In the genomic region with DNA sequence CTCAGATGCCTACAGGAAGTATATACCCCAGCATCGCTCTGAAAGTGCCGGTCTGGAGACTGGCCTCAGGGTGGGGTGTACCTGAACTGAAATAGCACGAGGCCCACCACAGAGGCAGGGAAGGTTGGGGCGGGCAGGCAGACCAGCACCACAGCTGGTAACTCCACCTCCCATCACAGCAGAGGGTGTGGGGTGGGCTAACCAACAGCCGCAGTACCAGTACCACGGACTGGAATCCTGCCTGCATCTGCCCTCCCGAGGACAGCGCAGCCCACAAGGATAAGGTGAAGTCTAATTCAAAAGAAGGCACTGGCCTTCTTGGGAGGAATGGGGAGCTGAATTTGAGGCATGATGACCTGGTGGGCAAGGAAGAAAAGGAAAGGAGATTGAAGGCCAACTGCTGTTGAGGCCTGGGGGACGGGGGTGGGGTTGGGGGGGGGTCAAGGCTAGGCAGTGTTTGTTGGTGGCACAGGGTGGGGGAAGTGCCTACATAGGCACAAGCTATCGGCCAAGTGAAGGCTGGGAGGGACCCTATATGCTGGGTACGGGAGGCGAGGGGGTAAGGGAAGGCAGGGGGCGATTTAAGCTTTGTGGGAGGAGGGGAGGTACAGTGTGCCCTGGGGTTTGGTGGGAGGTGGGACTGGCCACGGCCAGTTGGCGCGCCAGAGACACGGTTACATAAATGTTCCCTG, we compare ENCODE assay signal across 8 mouse cellular contexts. TPM values are rescaled to one million over a fixed set of nuclear protein-coding genes. Genes with fewer than 3 reads are reported as not detected.
DNase-seq lines count a peak whose midpoint lies in the region; ATAC-seq lines count a peak whose summit lies in the region.

No protein-coding gene starts in this region.

- H3K4me1 ChIP-seq in kidney, embryonic 15.5 days: peaks cover 23% of the 10 kb centered on the region
- peaks cover 33% of the 10 kb centered on the region for H3K4me1 ChIP-seq in heart, embryonic 13.5 days
- H3K4me1 ChIP-seq in liver, embryonic 16.5 days (ENCODE audit: control insufficient read depth, low read depth, low read length): peaks cover 39% of the 10 kb centered on the region

- H3K9me3 ChIP-seq in kidney, embryonic 15.5 days (replicated peaks): no peaks in the 10 kb centered on the region
- no peaks in the 10 kb centered on the region for H3K9me3 ChIP-seq in heart, embryonic 13.5 days
- no peaks in the 10 kb centered on the region for H3K9me3 ChIP-seq in liver, embryonic 16.5 days (replicated peaks; ENCODE audit: control insufficient read depth, low read length)

- H3K4me2 ChIP-seq in kidney, embryonic 15.5 days: peak overlapping the region; percentile 87
- H3K4me2 ChIP-seq in heart, embryonic 13.5 days: peak overlapping the region; percentile 88
- peak overlapping the region; percentile 73 for H3K4me2 ChIP-seq in liver, embryonic 16.5 days (ENCODE audit: low read depth, low read length)

- H3K36me3 ChIP-seq in kidney, embryonic 15.5 days: peaks cover under 1% of the 10 kb centered on the region; the same call in 1 of the 2 replicates
- H3K36me3 ChIP-seq in heart, embryonic 13.5 days: peaks cover 2% of the 10 kb centered on the region
- peaks cover under 1% of the 10 kb centered on the region; the same call in 1 of the 2 replicates for H3K36me3 ChIP-seq in liver, embryonic 16.5 days (ENCODE audit: control insufficient read depth, insufficient read depth)

- DNase-seq in kidney, postnatal 36 days: no peak
- peak; percentile 47 to 51 for DNase-seq in cerebellum, postnatal 10 days
- DNase-seq in right cerebral cortex, postnatal 14 days: no peak

- ATAC-seq in kidney, embryonic 15.5 days (replicated peaks; ENCODE audit: low FRiP score): peak; percentile 44
- ATAC-seq in heart, embryonic 13.5 days (ENCODE audit: extremely low read depth, insufficient number of reproducible peaks, low FRiP score, low TSS enrichment): no peak
- no peak for ATAC-seq in liver, embryonic 16.5 days (ENCODE audit: low read depth)
- ATAC-seq in monocyte, adult 5-6 weeks (replicated peaks; ENCODE audit: insufficient number of reproducible peaks, low FRiP score, low TSS enrichment, poor library complexity, severe bottlenecking): no peak; the same call in 1 of the 2 replicates
- no peak for ATAC-seq in frontal cortex, adult (ENCODE audit: low TSS enrichment)

- no peaks in the 10 kb centered on the region for H3K27me3 ChIP-seq in kidney, embryonic 15.5 days
- H3K27me3 ChIP-seq in heart, embryonic 13.5 days (replicated peaks): 0 out of 2 replicates have a peak, but pooled peaks cover 4% of the 10 kb centered on the region
- H3K27me3 ChIP-seq in liver, embryonic 16.5 days (ENCODE audit: control insufficient read depth, insufficient read depth, low read depth, low read length): no peaks in the 10 kb centered on the region; the same call in 1 of the 2 replicates

- peak overlapping the region; percentile 43 for H3K9ac ChIP-seq in kidney, embryonic 15.5 days
- H3K9ac ChIP-seq in heart, embryonic 13.5 days: peak overlapping the region; percentile 82
- peak overlapping the region; percentile 68 for H3K9ac ChIP-seq in liver, embryonic 16.5 days (ENCODE audit: low read depth, low read length)

- 21% methylated on average over 17 of the region's 17 CpGs for WGBS in kidney, embryonic 15.5 days
- WGBS in heart, embryonic 13.5 days: 18% methylated on average over 17 of the region's 17 CpGs
- WGBS in liver, embryonic 16.5 days (ENCODE audit: insufficient replicate concordance): 16% methylated on average over 16 of the region's 17 CpGs

- H3K27ac ChIP-seq in kidney, embryonic 15.5 days: peak overlapping the region; percentile 84
- peak overlapping the region; percentile 70 for H3K27ac ChIP-seq in heart, embryonic 13.5 days (replicated peaks)
- peak overlapping the region; percentile 89 for H3K27ac ChIP-seq in liver, embryonic 16.5 days (ENCODE audit: low read length)

- H3K4me3 ChIP-seq in kidney, embryonic 15.5 days (replicated peaks): peak overlapping the region; percentile 42
- peak overlapping the region; percentile 51 for H3K4me3 ChIP-seq in heart, embryonic 13.5 days
- peak overlapping the region; percentile 44 for H3K4me3 ChIP-seq in liver, embryonic 16.5 days (ENCODE audit: low read depth, low read length)

RNA-seq across cellular contexts. Expression of gene E030018B13Rik, which starts 20.2 kb away (rescaled TPM):
- 0.22 TPM in 1 of 2 replicates, not detected in the other for polyA plus RNA-seq in kidney, embryonic 15.5 days (2015; fragmentation: Nextera tagmentation; extraction: Ambion mirVana)
- polyA plus RNA-seq in heart, embryonic 13.5 days (2015; fragmentation: Nextera tagmentation; extraction: Ambion mirVana): not detected in 2 replicates
- not detected in 2 replicates for polyA plus RNA-seq in liver, embryonic 16.5 days (2015; fragmentation: Nextera tagmentation; extraction: Ambion mirVana)
- total RNA-seq in monocyte, adult 5-6 weeks (2017): 0.58 TPM in 1 of 3 replicates, not detected in the others

RNA-seq across cellular contexts. Expression of gene Klf13, which starts 42.3 kb away (rescaled TPM):
- polyA plus RNA-seq in kidney, embryonic 15.5 days (2015; fragmentation: Nextera tagmentation; extraction: Ambion mirVana): 21.8 and 23.3 TPM in 2 replicates
- 16.0 and 16.6 TPM in 2 replicates for polyA plus RNA-seq in heart, embryonic 13.5 days (2015; fragmentation: Nextera tagmentation; extraction: Ambion mirVana)
- polyA plus RNA-seq in liver, embryonic 16.5 days (2015; fragmentation: Nextera tagmentation; extraction: Ambion mirVana): 15.6 and 16.6 TPM in 2 replicates
- total RNA-seq in monocyte, adult 5-6 weeks (2017): 106 to 183 TPM (median 115 TPM) in 3 replicates

Comparison
In these comparisons a context has a peak if more than half of its experiments do, and no peak if none do; other contexts are left out.
1. DNase-seq: peak in cerebellum, postnatal 10 days (2 of 2); none in kidney, postnatal 36 days (0 of 2) and right cerebral cortex, postnatal 14 days (single experiment).
2. Peak in every context shown above with its lines, with median percentiles within 50 percentile points of each other: H3K27ac ChIP-seq, H3K4me2 ChIP-seq, H3K4me3 ChIP-seq and H3K9ac ChIP-seq.